Mouse (Mus musculus) forebrain, postnatal 0 days (tissue): Measurements from ENCODE around the gene Bcl7a. TPM values are rescaled to one million over a fixed set of nuclear protein-coding genes. Genes with fewer than 3 reads are reported as not detected.
A peak's percentile ranks its signal among the peaks of the same experiment; 100 is the strongest.

Experiments used
- ATAC-seq: fragments of 200-750 bp; cut with Nextera tagmentation; 2 replicates; pipeline ENCODE4 v1.8.0; 2017; ENCODE audit warnings: mild to moderate bottlenecking, moderate library complexity
- DNase-seq: peaks from one replicate; pipeline ENCODE4 v3.0.0-alpha.2; 2015
- H3K27ac ChIP-seq: fragments of 300-500 bp; sonication (generic); 2 replicates; pipeline ENCODE4 v1.5.1; 2014; ENCODE audit warnings: low read depth, mild to moderate bottlenecking, antibody characterized with exemption, low read length, moderate library complexity, mixed read lengths
- H3K27me3 ChIP-seq: fragments of 300-500 bp; sonication (generic); 2 replicates; pipeline ENCODE4 v1.6.1; 2014; ENCODE audit warnings: mild to moderate bottlenecking, low read length, mixed read lengths; ENCODE audit not compliant: insufficient read depth
- H3K36me3 ChIP-seq: fragments of 300-500 bp; sonication (generic); 2 replicates; pipeline ENCODE4 v1.6.1; 2014; ENCODE audit warnings: mild to moderate bottlenecking, moderate library complexity; ENCODE audit not compliant: insufficient read depth
- H3K4me1 ChIP-seq: fragments of 300-500 bp; sonication (generic); 2 replicates; pipeline ENCODE4 v1.6.1; 2014; ENCODE audit warnings: antibody characterized with exemption; ENCODE audit not compliant: insufficient read depth
- H3K4me2 ChIP-seq: fragments of 300-500 bp; sonication (generic); 2 replicates; pipeline ENCODE4 v1.6.1; 2014; ENCODE audit warnings: low read depth, mild to moderate bottlenecking, moderate library complexity
- H3K4me3 ChIP-seq: fragments of 300-500 bp; sonication (generic); 2 replicates; pipeline ENCODE4 v1.5.1; 2014; ENCODE audit warnings: low read depth, low read length, mixed read lengths
- H3K9ac ChIP-seq: fragments of 300-500 bp; sonication (generic); 2 replicates; pipeline ENCODE4 v1.6.1; 2014; ENCODE audit warnings: mild to moderate bottlenecking
- H3K9me3 ChIP-seq: fragments of 300-500 bp; sonication (generic); 2 replicates; pipeline ENCODE4 v1.6.1; 2016; ENCODE audit warnings: low read length
- CTCF ChIP-seq: sonication (generic); IDR thresholded peaks from 2 replicates; pipeline ENCODE4 v1.5.1; 2016; ENCODE audit warnings: antibody characterized with exemption, control low read depth, low read depth
- WGBS: fragments of 180-500 bp; shearing (Covaris S2); extraction: QIAGEN DNeasy Blood & Tissue Kit; methylation state at CpG from one replicate; pipeline ENCODE4 v1.1.7; 2014; 5-methylcytosine and 5-hydroxymethylcytosine counted together
- polyA plus RNA-seq: library from polyadenylated mRNA; unstranded; fragments of >200 nt; fragmentation: Nextera tagmentation; extraction: Ambion mirVana; gene quantifications from 2 replicates; pipeline ENCODE4 v1.2.1, GENCODE M21; 2015
- total RNA-seq: library from RNA; depleted of rRNA; stranded (reverse); fragments of >200 nt; gene quantifications from 2 replicates; pipeline ENCODE4 v1.2.3, GENCODE M21; 2014; rRNA removed

Bcl7a gene
- total RNA-seq: 47.9 and 56.0 TPM in 2 replicates
- 37.2 and 38.3 TPM in 2 replicates for polyA plus RNA-seq

DNA sequence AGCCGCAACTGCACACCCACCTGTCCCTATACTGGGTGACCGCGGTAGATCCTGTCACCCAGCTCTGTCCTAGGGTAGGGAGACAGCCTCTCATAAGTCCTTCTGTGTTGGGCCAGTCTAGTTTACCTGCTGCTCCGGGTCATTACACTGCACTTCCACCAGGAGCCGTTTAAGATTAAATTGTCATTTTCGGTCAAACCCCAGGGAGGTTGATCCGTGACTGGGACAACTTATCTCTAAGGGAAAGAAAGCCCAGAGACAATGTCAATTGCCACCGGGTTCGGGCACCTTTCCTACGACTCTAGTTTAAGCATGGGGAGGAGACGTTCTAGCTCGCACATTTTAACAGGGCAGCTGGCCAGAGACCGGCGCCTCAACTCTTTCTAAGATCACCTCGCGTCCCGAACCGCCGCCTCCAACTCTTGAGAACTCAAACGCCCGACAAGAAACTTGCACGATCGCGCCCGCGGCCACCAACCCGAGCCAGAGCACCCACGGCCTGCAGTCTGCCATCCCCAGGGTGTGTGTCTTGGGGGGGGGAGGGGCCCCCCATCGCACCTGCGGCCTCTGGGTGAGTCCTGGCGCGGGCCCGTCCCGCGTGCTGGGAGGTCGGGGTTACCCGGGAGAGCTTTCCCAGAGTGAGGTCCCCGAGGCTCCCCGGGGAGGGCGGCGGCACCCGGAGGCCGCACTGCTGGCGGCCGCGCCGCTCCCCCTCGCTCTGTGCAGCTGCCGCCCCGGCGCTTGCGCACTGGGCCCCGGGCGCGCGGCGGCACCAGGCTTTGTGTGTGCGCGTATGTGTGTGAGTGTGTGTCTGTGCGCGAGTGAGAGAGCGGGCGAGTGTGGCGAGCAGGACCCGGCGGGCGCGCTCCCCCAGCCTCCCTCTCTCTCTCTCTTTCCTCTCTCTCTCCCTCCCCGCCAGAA, at the start of gene Bcl7a:
Bcl7a (plus strand) TSS at position 128 of the 921 bp plus-strand sequence.
- Histone ChIP-seq H3K9me3 (no peaks in the 10 kb centered on the region), H3K36me3 (0 out of 2 replicates have a peak, but pooled peaks cover 3% of the 10 kb centered on the region), H3K4me2 (peak within 1 kb of the TSS; percentile 67), H3K4me3 (peak within 1 kb of the TSS; percentile 97), H3K4me1 (peaks cover 20% of the 10 kb centered on the region), H3K27ac (peak within 1 kb of the TSS; percentile 99), H3K27me3 (no peaks in the 10 kb centered on the region), H3K9ac (peak within 1 kb of the TSS; percentile 94)
- ATAC-seq (peak; percentile 91), DNase-seq (peak; percentile 97)
- TF ChIP-seq CTCF: peak; percentile 42
- WGBS: 3% methylated on average over 69 of the region's 69 CpGs

DNA sequence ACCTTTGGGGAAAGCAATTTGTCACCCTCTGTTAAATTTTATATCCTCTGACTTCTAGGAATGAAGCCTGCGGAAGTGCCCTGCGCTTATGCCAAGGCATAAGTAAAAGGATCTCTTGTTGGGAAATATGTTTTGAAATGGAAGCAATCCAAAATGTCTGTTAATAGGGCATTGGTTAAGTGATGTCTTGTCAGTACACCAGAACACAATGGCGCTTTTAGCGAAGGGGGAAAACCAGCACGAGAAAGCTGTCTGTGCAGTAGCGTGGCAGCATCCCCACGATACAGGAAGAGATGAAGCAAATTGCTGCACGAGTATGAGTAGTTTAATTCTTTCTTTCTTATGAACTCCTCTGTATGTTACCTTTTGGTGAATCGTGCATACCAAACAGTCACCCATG, 49.0 kb upstream of the Bcl7a start:
- no peaks in the 10 kb centered on the region for H3K4me1 ChIP-seq
- peak; percentile 58; the same call in 1 of the 2 replicates for ATAC-seq
- TF ChIP-seq CTCF: no peak
- H3K4me3 ChIP-seq: no peak overlapping the region
- no peak overlapping the region for H3K27ac ChIP-seq
- DNase-seq: peak; percentile 38
- no peak overlapping the region for H3K9ac ChIP-seq
- no peaks in the 10 kb centered on the region for H3K27me3 ChIP-seq
- 47% methylated on average over 9 of the region's 9 CpGs for WGBS
- H3K9me3 ChIP-seq: no peaks in the 10 kb centered on the region
- no peak overlapping the region for H3K4me2 ChIP-seq
- no peaks in the 10 kb centered on the region for H3K36me3 ChIP-seq

DNA sequence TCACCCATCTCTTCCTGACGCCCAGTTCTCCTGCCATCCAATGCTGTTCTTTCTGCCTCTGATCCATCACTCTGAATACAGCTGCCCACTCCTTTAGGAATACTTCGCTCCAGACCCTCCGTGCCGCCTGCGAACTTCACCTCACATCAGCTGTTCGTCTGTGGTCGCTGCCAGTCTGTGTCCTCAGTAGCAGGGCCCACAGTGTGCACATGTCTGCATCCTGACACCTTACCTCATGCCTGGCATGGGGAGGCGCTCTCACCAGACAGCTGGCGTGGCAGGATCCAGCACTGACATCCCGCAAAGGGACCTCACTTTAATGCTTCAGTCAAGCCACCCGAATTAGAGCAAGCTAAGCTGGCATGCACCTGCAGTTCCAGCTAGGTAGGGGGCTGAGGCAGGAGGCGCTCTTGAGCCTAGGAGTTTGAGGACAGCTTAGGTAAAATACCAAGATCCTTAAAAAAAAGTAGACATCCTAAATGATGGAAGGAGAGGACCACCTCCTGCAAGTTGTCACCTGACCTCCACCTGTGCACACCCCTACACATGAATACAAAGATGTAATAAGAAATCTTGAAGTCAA, 47.3 kb upstream of the Bcl7a start:
- no peak overlapping the region for H3K27ac ChIP-seq
- H3K36me3 ChIP-seq: no peaks in the 10 kb centered on the region
- no peaks in the 10 kb centered on the region for H3K9me3 ChIP-seq
- ATAC-seq (no peak), DNase-seq (peak; percentile 20)
- WGBS: 66% methylated on average over 12 of the region's 12 CpGs
- H3K4me3 ChIP-seq: no peak overlapping the region
- TF ChIP-seq CTCF: peak; percentile 43
- no peak overlapping the region for H3K9ac ChIP-seq
- H3K4me1 ChIP-seq: peaks cover 10% of the 10 kb centered on the region
- no peak overlapping the region for H3K4me2 ChIP-seq
- H3K27me3 ChIP-seq: no peaks in the 10 kb centered on the region

DNA sequence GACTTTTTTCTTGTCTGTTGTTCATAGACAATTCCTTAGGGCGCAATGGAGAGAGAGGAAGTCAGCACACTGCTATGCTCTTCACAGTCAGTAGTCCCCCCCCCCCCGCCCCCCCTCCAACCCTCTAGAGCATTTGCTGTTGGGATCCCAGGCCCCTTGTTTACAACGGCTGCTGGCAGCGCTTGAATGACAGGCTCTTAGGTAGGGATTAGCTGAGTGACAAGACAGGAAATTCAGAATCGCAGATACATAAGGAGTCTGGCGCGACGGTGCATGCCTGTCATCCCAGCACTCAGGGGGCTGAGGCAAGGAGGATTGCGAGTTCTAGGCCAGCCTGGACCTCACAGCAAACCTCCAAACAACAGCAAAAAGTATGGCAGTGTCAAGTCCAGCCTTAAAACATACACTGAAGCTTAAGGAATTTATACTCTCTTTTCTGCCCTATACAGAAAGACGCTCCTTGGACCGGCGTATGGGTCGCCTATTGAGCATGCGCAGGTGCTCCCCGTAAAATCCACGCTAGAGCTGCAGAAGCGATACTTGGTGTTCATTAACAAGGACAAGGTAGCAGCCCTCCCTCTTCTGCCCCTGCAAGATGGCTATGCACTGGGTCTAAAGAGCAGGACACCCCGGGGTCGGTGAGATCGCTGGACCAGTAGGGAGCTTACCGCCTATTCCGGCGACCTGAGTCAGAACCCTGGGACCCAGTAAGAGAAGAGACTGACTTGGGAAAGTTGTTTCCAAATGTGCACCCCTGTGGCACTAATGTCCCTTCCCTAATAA, 46.5 kb upstream of the Bcl7a start:
- H3K4me1 ChIP-seq: peaks cover 10% of the 10 kb centered on the region
- H3K36me3 ChIP-seq: no peaks in the 10 kb centered on the region
- H3K9me3 ChIP-seq: no peaks in the 10 kb centered on the region
- WGBS: 64% methylated on average over 23 of the region's 23 CpGs
- no peak overlapping the region for H3K4me3 ChIP-seq
- no peak for ATAC-seq
- no peak overlapping the region for H3K4me2 ChIP-seq
- no peak for TF ChIP-seq CTCF
- no peak for DNase-seq
- no peak overlapping the region for H3K27ac ChIP-seq
- H3K9ac ChIP-seq: no peak overlapping the region
- H3K27me3 ChIP-seq: no peaks in the 10 kb centered on the region

DNA sequence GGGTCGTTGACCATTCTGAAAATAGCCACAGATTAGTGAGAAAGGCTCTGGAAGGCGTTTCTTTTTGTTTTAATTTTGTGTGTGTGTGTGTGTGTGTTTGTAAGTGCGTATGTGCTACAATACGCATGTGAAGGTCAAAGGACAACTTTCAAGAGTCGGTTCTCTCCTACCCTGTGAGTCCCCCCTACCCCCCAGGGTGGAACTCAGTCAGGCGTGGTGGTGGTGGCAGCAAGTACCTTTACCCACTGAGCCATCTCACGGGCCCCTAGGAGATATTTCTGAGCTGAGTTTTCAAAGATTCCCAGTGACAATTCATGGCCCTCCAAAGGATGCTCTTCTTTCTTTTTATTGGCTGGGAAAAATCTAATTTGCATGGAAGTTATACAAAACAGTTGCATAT, 45.8 kb upstream of the Bcl7a start:
- Histone ChIP-seq H3K27ac (no peak overlapping the region), H3K4me1 (peaks cover 15% of the 10 kb centered on the region), H3K9ac (no peak overlapping the region), H3K4me3 (no peak overlapping the region), H3K4me2 (no peak overlapping the region), H3K27me3 (no peaks in the 10 kb centered on the region), H3K9me3 (no peaks in the 10 kb centered on the region), H3K36me3 (no peaks in the 10 kb centered on the region)
- DNase-seq (no peak), ATAC-seq (no peak)
- TF ChIP-seq CTCF: no peak
- WGBS: 79% methylated on average over 7 of the region's 7 CpGs

DNA sequence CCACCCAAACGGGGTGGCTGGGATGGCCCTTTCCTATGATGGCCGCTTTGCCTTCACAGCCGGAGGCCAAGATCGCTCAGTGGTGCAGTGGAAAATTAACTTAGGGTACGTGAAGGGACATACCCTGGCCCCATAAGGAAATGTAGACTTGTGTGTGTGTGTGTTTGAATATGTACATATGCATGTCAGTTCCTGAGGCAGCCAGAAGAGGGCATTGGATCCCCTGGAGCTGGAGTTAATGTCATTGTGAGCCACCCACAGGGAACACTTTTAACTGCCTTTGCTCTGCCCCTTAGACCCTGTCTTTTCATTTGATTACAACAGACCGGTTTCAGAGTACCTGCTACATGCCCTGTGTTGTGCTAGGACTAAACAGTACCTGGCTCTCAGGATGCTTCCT, 45.1 kb upstream of the Bcl7a start:
- peak; percentile 64 for TF ChIP-seq CTCF
- 92% methylated on average over 6 of the region's 6 CpGs for WGBS
- no peak for ATAC-seq

More for the DNA sequence above, 45.1 kb upstream of the Bcl7a start:
- Histone ChIP-seq H3K4me3 (no peak overlapping the region), H3K27ac (no peak overlapping the region), H3K9ac (no peak overlapping the region), H3K9me3 (no peaks in the 10 kb centered on the region), H3K36me3 (no peaks in the 10 kb centered on the region), H3K4me2 (no peak overlapping the region), H3K4me1 (peaks cover 15% of the 10 kb centered on the region), H3K27me3 (no peaks in the 10 kb centered on the region)
- DNase-seq: no peak
